Comparison of ENCODE assay signal across 8 mouse cellular contexts in genomic region chr16:55893410-55894107, GRCm38 (mm10). TPM values are rescaled to one million over a fixed set of nuclear protein-coding genes. Genes with fewer than 3 reads are reported as not detected.
DNase-seq lines count a peak whose midpoint lies in the region; ATAC-seq lines count a peak whose summit lies in the region.

No protein-coding gene starts in this region.

- no peaks in the 10 kb centered on the region for H3K27me3 ChIP-seq in limb, embryonic 11.5 days (ENCODE audit: control insufficient read depth, insufficient read depth, low read length)
- H3K27me3 ChIP-seq in limb, embryonic 10.5 days (ENCODE audit: low read depth, poor library complexity, severe bottlenecking) = no peaks in the 10 kb centered on the region
- H3K27me3 ChIP-seq in forebrain, embryonic 13.5 days = no peaks in the 10 kb centered on the region
- H3K27me3 ChIP-seq in midbrain, embryonic 10.5 days (ENCODE audit: low read depth, poor library complexity, severe bottlenecking) = peaks cover 8% of the 10 kb centered on the region; the same call in 1 of the 2 replicates

- DNase-seq in limb, embryonic 11.5 days (ENCODE audit: low spot score) = no peak
- no peak for DNase-seq in limb, embryonic 10.5 days (ENCODE audit: low spot score)
- peak; percentile 26 for DNase-seq in induced T-regulatory cell, adult 2 months (ENCODE audit: low read depth)
- no peak for DNase-seq in midbrain, embryonic 10.5 days (ENCODE audit: low spot score)
- DNase-seq in embryo, embryonic 11 days = no peak
- DNase-seq in frontal cortex, postnatal 36 days (ENCODE audit: low spot score in 2 of 2) = no peak

- H3K4me2 ChIP-seq in limb, embryonic 11.5 days (ENCODE audit: low read depth, severe bottlenecking) = 0 out of 2 replicates have a peak overlapping the region, but pooled peaks have one; percentile 60
- peak overlapping the region; percentile 79 for H3K4me2 ChIP-seq in forebrain, embryonic 13.5 days

- 79% methylated on average over 8 of the region's 8 CpGs for WGBS in limb, embryonic 11.5 days
- 86% methylated on average over 8 of the region's 8 CpGs for WGBS in limb, embryonic 10.5 days
- WGBS in forebrain, embryonic 13.5 days = 88% methylated on average over 8 of the region's 8 CpGs
- WGBS in midbrain, embryonic 10.5 days = 88% methylated on average over 8 of the region's 8 CpGs

- no peaks in the 10 kb centered on the region for H3K4me1 ChIP-seq in limb, embryonic 11.5 days (ENCODE audit: control insufficient read depth, insufficient read depth, low read length)
- H3K4me1 ChIP-seq in limb, embryonic 10.5 days = peaks cover 11% of the 10 kb centered on the region
- peaks cover 18% of the 10 kb centered on the region for H3K4me1 ChIP-seq in forebrain, embryonic 13.5 days
- H3K4me1 ChIP-seq in midbrain, embryonic 10.5 days = peaks cover 19% of the 10 kb centered on the region

- no peak overlapping the region for H3K9ac ChIP-seq in limb, embryonic 11.5 days (ENCODE audit: low read length)
- no peak overlapping the region; the same call in 1 of the 2 replicates for H3K9ac ChIP-seq in forebrain, embryonic 13.5 days

- no peak for ATAC-seq in limb, embryonic 11.5 days (ENCODE audit: insufficient number of reproducible peaks, low FRiP score, low TSS enrichment, low read depth)
- ATAC-seq in forebrain, embryonic 13.5 days = no peak
- no peak for ATAC-seq in erythroid progenitor cell, adult 5-6 weeks (replicated peaks; ENCODE audit: low FRiP score, poor library complexity, severe bottlenecking)

- H3K36me3 ChIP-seq in limb, embryonic 11.5 days (ENCODE audit: control insufficient read depth, insufficient read depth, low read length) = peaks cover 1% of the 10 kb centered on the region; the same call in 1 of the 2 replicates
- peaks cover 15% of the 10 kb centered on the region for H3K36me3 ChIP-seq in limb, embryonic 10.5 days
- H3K36me3 ChIP-seq in forebrain, embryonic 13.5 days (ENCODE audit: poor library complexity, severe bottlenecking) = peaks cover 12% of the 10 kb centered on the region
- H3K36me3 ChIP-seq in midbrain, embryonic 10.5 days = peaks cover 22% of the 10 kb centered on the region

- no peaks in the 10 kb centered on the region for H3K9me3 ChIP-seq in limb, embryonic 11.5 days (ENCODE audit: control insufficient read depth, low read length)
- no peaks in the 10 kb centered on the region for H3K9me3 ChIP-seq in limb, embryonic 10.5 days (replicated peaks)
- H3K9me3 ChIP-seq in forebrain, embryonic 13.5 days (replicated peaks) = no peaks in the 10 kb centered on the region
- H3K9me3 ChIP-seq in midbrain, embryonic 10.5 days (replicated peaks) = no peaks in the 10 kb centered on the region

- H3K27ac ChIP-seq in limb, embryonic 11.5 days (replicated peaks; ENCODE audit: low read depth, low read length) = no peak overlapping the region
- H3K27ac ChIP-seq in limb, embryonic 10.5 days = no peak overlapping the region
- no peak overlapping the region for H3K27ac ChIP-seq in forebrain, embryonic 13.5 days
- no peak overlapping the region for H3K27ac ChIP-seq in midbrain, embryonic 10.5 days (replicated peaks)

- no peak overlapping the region for H3K4me3 ChIP-seq in limb, embryonic 11.5 days (ENCODE audit: low read depth, low read length)
- no peak overlapping the region for H3K4me3 ChIP-seq in limb, embryonic 10.5 days
- H3K4me3 ChIP-seq in forebrain, embryonic 13.5 days = no peak overlapping the region
- peak overlapping the region; percentile 86; the same call in 1 of the 2 replicates for H3K4me3 ChIP-seq in midbrain, embryonic 10.5 days

RNA-seq across cellular contexts. Expression of gene Nxpe3, which starts 1.5 kb away (rescaled TPM):
- 0.94 and 1.0 TPM in 2 replicates for polyA plus RNA-seq in limb, embryonic 11.5 days (2014; fragmentation: Nextera tagmentation; extraction: Ambion mirVana)
- polyA plus RNA-seq in limb, embryonic 10.5 days (2016; fragmentation: Nextera tagmentation; extraction: Ambion mirVana) = 0.55 and 0.82 TPM in 2 replicates
- 1.1 and 1.2 TPM in 2 replicates for polyA plus RNA-seq in forebrain, embryonic 13.5 days (2015; fragmentation: Nextera tagmentation; extraction: Ambion mirVana)
- polyA plus RNA-seq in midbrain, embryonic 10.5 days (2016; fragmentation: Nextera tagmentation; extraction: Ambion mirVana) = 0.95 and 1.1 TPM in 2 replicates
- 1.4 and 4.2 TPM in 2 replicates for total RNA-seq in erythroid progenitor cell, adult 5-6 weeks (2015; ENCODE audit: low replicate concordance)
- total RNA-seq in erythroid progenitor cell, adult 5-6 weeks (2017; ENCODE audit: low replicate concordance) = 2.6 and 3.3 TPM in 2 replicates

RNA-seq across cellular contexts. Expression of gene Cep97, which starts 41.1 kb away (rescaled TPM):
- 13.4 and 16.0 TPM in 2 replicates for polyA plus RNA-seq in limb, embryonic 11.5 days (2014; fragmentation: Nextera tagmentation; extraction: Ambion mirVana)
- 14.2 and 15.6 TPM in 2 replicates for polyA plus RNA-seq in limb, embryonic 10.5 days (2016; fragmentation: Nextera tagmentation; extraction: Ambion mirVana)
- 19.3 and 21.5 TPM in 2 replicates for polyA plus RNA-seq in forebrain, embryonic 13.5 days (2015; fragmentation: Nextera tagmentation; extraction: Ambion mirVana)
- polyA plus RNA-seq in midbrain, embryonic 10.5 days (2016; fragmentation: Nextera tagmentation; extraction: Ambion mirVana) = 18.4 and 18.5 TPM in 2 replicates
- total RNA-seq in erythroid progenitor cell, adult 5-6 weeks (2015; ENCODE audit: low replicate concordance) = 27.0 and 28.1 TPM in 2 replicates
- total RNA-seq in erythroid progenitor cell, adult 5-6 weeks (2017; ENCODE audit: low replicate concordance) = 17.6 and 18.2 TPM in 2 replicates

RNA-seq across cellular contexts. Expression of gene Nfkbiz, which starts 54.9 kb away (rescaled TPM):
- polyA plus RNA-seq in limb, embryonic 11.5 days (2014; fragmentation: Nextera tagmentation; extraction: Ambion mirVana) = 4.1 and 4.4 TPM in 2 replicates
- polyA plus RNA-seq in limb, embryonic 10.5 days (2016; fragmentation: Nextera tagmentation; extraction: Ambion mirVana) = 2.6 and 3.0 TPM in 2 replicates
- polyA plus RNA-seq in forebrain, embryonic 13.5 days (2015; fragmentation: Nextera tagmentation; extraction: Ambion mirVana) = 1.0 and 1.6 TPM in 2 replicates
- polyA plus RNA-seq in midbrain, embryonic 10.5 days (2016; fragmentation: Nextera tagmentation; extraction: Ambion mirVana) = 1.1 and 1.2 TPM in 2 replicates
- 8.8 and 11.2 TPM in 2 replicates for total RNA-seq in erythroid progenitor cell, adult 5-6 weeks (2015; ENCODE audit: low replicate concordance)
- 4.5 and 6.0 TPM in 2 replicates for total RNA-seq in erythroid progenitor cell, adult 5-6 weeks (2017; ENCODE audit: low replicate concordance)
